Mouse (Mus musculus) limb, embryonic 13.5 days (tissue): ENCODE results near the gene Ltn1. TPM values are rescaled to one million over a fixed set of nuclear protein-coding genes. Genes with fewer than 3 reads are reported as not detected.

Experiments
- ATAC-seq: fragments of 200-750 bp; cut with Nextera tagmentation; 2 replicates; pipeline ENCODE4 v1.8.0; 2017; ENCODE audit warnings: low read depth, moderate number of reproducible peaks, moderate TSS enrichment; ENCODE audit not compliant: low FRiP score
- H3K27ac ChIP-seq: fragments of 300-500 bp; sonication (generic); 2 replicates; pipeline ENCODE4 v1.5.1; 2015; ENCODE audit warnings: inconsistent platforms, mild to moderate bottlenecking, moderate library complexity
- H3K27me3 ChIP-seq: fragments of 300-500 bp; sonication (generic); 2 replicates; pipeline ENCODE4 v1.6.1; 2015; ENCODE audit warnings: mild to moderate bottlenecking, inconsistent platforms
- H3K36me3 ChIP-seq: fragments of 300-500 bp; sonication (generic); 2 replicates; pipeline ENCODE4 v1.6.1; 2015; ENCODE audit warnings: inconsistent platforms, mild to moderate bottlenecking, moderate library complexity
- H3K4me1 ChIP-seq: fragments of 300-500 bp; sonication (generic); 2 replicates; pipeline ENCODE4 v1.6.1; 2015; ENCODE audit warnings: inconsistent platforms
- H3K4me2 ChIP-seq: fragments of 300-500 bp; sonication (generic); replicated peaks from 2 replicates; pipeline ENCODE4 v1.6.1; 2015; ENCODE audit warnings: inconsistent platforms, mild to moderate bottlenecking, moderate library complexity
- H3K4me3 ChIP-seq: fragments of 300-500 bp; sonication (generic); 2 replicates; pipeline ENCODE4 v1.5.1; 2015; ENCODE audit warnings: moderate library complexity, mild to moderate bottlenecking, inconsistent platforms
- H3K9ac ChIP-seq: fragments of 300-500 bp; sonication (generic); 2 replicates; pipeline ENCODE4 v1.6.1; 2015; ENCODE audit warnings: mild to moderate bottlenecking, inconsistent platforms
- H3K9me3 ChIP-seq: fragments of 300-500 bp; sonication (generic); 2 replicates; pipeline ENCODE4 v1.6.1; 2016; ENCODE audit warnings: inconsistent platforms
- WGBS: fragments of 180-500 bp; shearing (Covaris S2); methylation state at CpG from one replicate; pipeline ENCODE4 v1.1.7; 2015; 5-methylcytosine and 5-hydroxymethylcytosine counted together
- polyA plus RNA-seq: library from polyadenylated mRNA; unstranded; fragments of >200 nt; fragmentation: Nextera tagmentation; extraction: Ambion mirVana; gene quantifications from 2 replicates; pipeline ENCODE4 v1.2.1, GENCODE M21; 2015

Gene Ltn1
- polyA plus RNA-seq, 1 experiment from 2014 or later: 29.5 TPM

DNA sequence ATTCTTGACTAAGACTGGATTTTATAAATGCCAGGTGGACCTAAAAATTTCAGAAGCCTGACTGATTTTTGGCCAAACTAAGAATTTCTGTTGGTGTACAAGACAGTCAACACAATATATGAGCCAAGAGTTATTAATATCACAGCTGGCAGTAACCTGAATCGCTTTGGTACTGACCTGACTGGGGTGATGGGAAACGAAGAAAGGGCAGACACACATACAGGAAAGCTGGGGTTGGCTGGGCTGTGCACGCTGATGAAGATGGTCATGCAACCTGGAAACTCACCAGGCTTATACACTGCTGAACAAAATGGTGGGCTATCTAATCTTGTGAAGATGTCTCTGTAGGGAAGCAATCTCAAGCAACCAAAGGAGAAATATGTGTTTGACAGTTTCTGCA is 102.4 kb downstream of the Ltn1 start:
- no peak overlapping the region for H3K4me3 ChIP-seq
- WGBS: 93% methylated on average over 3 of the region's 3 CpGs
- no peak for ATAC-seq
- no peaks in the 10 kb centered on the region for H3K36me3 ChIP-seq
- no peaks in the 10 kb centered on the region for H3K27me3 ChIP-seq
- H3K9ac ChIP-seq: no peak overlapping the region
- no peak overlapping the region for H3K4me2 ChIP-seq
- no peaks in the 10 kb centered on the region for H3K9me3 ChIP-seq
- no peak overlapping the region for H3K27ac ChIP-seq
- no peaks in the 10 kb centered on the region for H3K4me1 ChIP-seq

Other genes with a start within 250 kb of the Ltn1 start
- gene N6amt1, start 78.4 kb downstream of the Ltn1 start, polyA plus RNA-seq: 32.6 and 35.6 TPM in 2 replicates
- 10.3 and 11.5 TPM in 2 replicates for gene Rwdd2b, start 8.0 kb upstream of the Ltn1 start, polyA plus RNA-seq
- gene Usp16, start 22.1 kb upstream of the Ltn1 start, polyA plus RNA-seq: 45.4 and 50.5 TPM in 2 replicates
- gene Cct8, start 63.3 kb upstream of the Ltn1 start, polyA plus RNA-seq: 473 and 492 TPM in 2 replicates
- 0.45 and 0.47 TPM in 2 replicates for gene Map3k7cl, start 120.7 kb upstream of the Ltn1 start, polyA plus RNA-seq